Mouse (Mus musculus): ENCODE measurements at regions not wholly inside any gene's neighbourhood (a gene's known extent, or its start where the extent isn't known, plus 50 kb on each side); places are given as distances from the start of the nearest gene placed in this dataset.
A peak's percentile ranks its signal among the peaks of the same experiment; 100 is the strongest.
"Not testable (repeated sequence)": the region's sequence is repeated elsewhere in the genome, so short reads cannot be mapped to it uniquely, and the experiment has no call there.

GRCm38 (mm10) chr17:62172305-62172704 is 708.8 kb downstream of the Efna5 start:
- intact Hi-C loops (cut with DNase I) = no loop called here
- DNase-seq (ENCODE audit: low spot score in 2 of 2) = no peak

GRCm38 (mm10) chr17:62171532-62171931 is 709.6 kb downstream of the Efna5 start:
- no peak for DNase-seq (ENCODE audit: low spot score in 2 of 2)
- intact Hi-C loops (cut with DNase I) = no loop called here

- intact Hi-C loops (cut with DNase I) = no loop called here
- DNase-seq (ENCODE audit: low spot score in 2 of 2) = no peak
These were observed 719.7 kb downstream of the Efna5 start for GRCm38 (mm10) chr17:62161457-62161856.

- DNase-seq (ENCODE audit: low spot score in 2 of 2) = peak; percentile 5 to 10
- intact Hi-C loops (cut with DNase I) = no loop called here
These were observed 720.8 kb downstream of the Efna5 start for GRCm38 (mm10) chr17:62160301-62160700.

- no peak for DNase-seq (ENCODE audit: low spot score in 2 of 2)
- intact Hi-C loops (cut with DNase I) = no loop called here
These were observed 746.1 kb downstream of the Efna5 start for GRCm38 (mm10) chr17:62135050-62135449.

GRCm38 (mm10) chr17:62111703-62112102 is 769.4 kb downstream of the Efna5 start:
- intact Hi-C loops (cut with DNase I); DNase-seq (ENCODE audit: low spot score in 2 of 2): not testable (repeated sequence)

GRCm38 (mm10) chr17:62109052-62109451 is 772.1 kb downstream of the Efna5 start:
- intact Hi-C loops (cut with DNase I) = no loop called here
- no peak for DNase-seq (ENCODE audit: low spot score in 2 of 2)

GRCm38 (mm10) chr17:62083281-62083680 is 797.8 kb downstream of the Efna5 start:
- no peak for DNase-seq (ENCODE audit: low spot score in 2 of 2)
- intact Hi-C loops (cut with DNase I) = no loop called here

GRCm38 (mm10) chr17:62077604-62078003 is 803.5 kb downstream of the Efna5 start:
- intact Hi-C loops (cut with DNase I) = no loop called here

GRCm38 (mm10) chr17:62064939-62065338 is 816.2 kb downstream of the Efna5 start:
- intact Hi-C loops (cut with DNase I) = no loop called here
- no peak for DNase-seq (ENCODE audit: low spot score in 2 of 2)

More at GRCm38 (mm10) chr17:62077604-62078003, 803.5 kb downstream of the Efna5 start:
- DNase-seq (ENCODE audit: low spot score in 2 of 2) = peak; percentile 22 to 26

- DNase-seq (ENCODE audit: low spot score in 2 of 2) = no peak
- intact Hi-C loops (cut with DNase I) = no loop called here
These were observed 823.1 kb downstream of the Efna5 start for GRCm38 (mm10) chr17:62058016-62058415.

GRCm38 (mm10) chr17:62054801-62055200 is 826.3 kb downstream of the Efna5 start:
- DNase-seq (ENCODE audit: low spot score in 2 of 2) = no peak
- intact Hi-C loops (cut with DNase I) = no loop called here

GRCm38 (mm10) chr17:62048989-62049388 is 832.1 kb downstream of the Efna5 start:
- intact Hi-C loops (cut with DNase I) = no loop called here

GRCm38 (mm10) chr17:62030614-62031013 is 850.5 kb downstream of the Efna5 start:
- intact Hi-C loops (cut with DNase I) = no loop called here
- DNase-seq (ENCODE audit: low spot score in 2 of 2) = no peak

More at GRCm38 (mm10) chr17:62048989-62049388, 832.1 kb downstream of the Efna5 start:
- no peak for DNase-seq (ENCODE audit: low spot score in 2 of 2)

Data from left cerebral cortex, postnatal 36 days (tissue).